Mouse (Mus musculus) embryo, embryonic 10.5 days (tissue): Measurements from ENCODE around the gene Engase.

ENCODE experiments used
- DNase-seq: peaks from one replicate; pipeline ENCODE4 v3.0.0-alpha.2; 2015; ENCODE audit warnings: low spot score

Engase gene

GRCm38 (mm10) chr11:118476396-118477373 is at the start of gene Engase:
Gene Engase, plus strand, starts transcription at chr11:118476829.
- peak; percentile 97 for DNase-seq

GRCm38 (mm10) chr11:118427266-118427779 is 49.3 kb upstream of the Engase start:
- DNase-seq, result no peak

DNA sequence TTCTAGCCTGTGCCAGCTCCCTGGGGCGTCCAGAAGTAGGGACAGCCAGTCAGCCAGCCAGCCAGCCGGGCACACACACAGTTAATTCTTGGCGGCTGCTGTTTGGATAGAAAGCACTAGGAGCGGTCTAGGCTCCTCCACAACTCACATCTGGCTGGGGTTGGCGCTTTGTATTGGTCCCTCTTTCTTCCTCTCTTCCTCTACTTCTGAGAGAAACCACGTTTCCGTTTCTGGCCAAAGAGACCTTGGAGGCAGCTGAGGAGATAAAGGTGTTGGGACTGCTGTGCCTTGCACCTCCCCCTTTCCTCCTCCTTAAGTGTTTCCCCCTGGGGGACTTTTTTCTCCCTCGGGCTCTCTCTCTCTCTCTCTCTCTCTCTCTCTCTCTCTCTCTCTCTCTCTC is 48.6 kb upstream of the Engase start, which contains the start of gene C1qtnf1:
Gene C1qtnf1 (plus strand): TSS at position 218 of the 400 bp plus-strand sequence.
- DNase-seq, result peak; percentile 54

GRCm38 (mm10) chr11:118428460-118428868 is 48.2 kb upstream of the Engase start:
- peak; percentile 42 for DNase-seq

DNA sequence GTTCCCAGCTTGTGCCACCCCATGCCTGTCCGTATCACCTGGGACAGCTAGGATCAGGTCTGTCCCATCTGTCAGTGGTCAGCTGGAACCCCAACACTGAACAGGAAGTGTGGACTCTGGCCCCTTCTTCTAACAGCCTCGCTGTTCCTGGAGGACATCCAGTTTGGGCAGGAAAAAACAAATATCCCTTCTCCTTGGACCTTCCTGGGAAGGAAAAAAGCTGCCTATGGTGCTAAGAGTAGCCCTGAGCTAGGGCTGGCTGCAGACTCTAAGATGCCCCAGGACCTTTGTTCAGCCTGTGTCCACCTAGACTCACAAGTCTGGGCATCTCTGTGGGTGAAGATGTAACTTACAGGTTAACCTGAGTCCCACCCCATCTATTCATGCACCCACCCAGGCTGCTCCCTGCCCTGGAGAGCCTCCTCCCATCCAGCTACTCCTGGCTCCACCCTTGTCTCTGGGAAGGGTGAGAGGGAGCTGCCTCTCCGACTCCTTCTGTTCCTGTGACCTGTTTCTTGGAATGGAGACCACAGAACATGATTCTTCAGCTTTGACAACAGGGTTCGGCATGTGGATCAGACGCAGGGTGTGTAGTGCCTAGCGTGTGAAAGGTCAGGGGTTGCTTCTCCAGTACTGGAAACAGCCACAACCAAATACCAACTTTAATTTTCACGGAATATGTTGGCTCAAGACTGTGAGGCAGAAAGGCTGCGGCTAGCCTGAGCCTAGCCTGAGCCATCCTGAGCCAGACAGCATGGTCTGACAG is 47.5 kb upstream of the Engase start:
- no peak for DNase-seq

DNA sequence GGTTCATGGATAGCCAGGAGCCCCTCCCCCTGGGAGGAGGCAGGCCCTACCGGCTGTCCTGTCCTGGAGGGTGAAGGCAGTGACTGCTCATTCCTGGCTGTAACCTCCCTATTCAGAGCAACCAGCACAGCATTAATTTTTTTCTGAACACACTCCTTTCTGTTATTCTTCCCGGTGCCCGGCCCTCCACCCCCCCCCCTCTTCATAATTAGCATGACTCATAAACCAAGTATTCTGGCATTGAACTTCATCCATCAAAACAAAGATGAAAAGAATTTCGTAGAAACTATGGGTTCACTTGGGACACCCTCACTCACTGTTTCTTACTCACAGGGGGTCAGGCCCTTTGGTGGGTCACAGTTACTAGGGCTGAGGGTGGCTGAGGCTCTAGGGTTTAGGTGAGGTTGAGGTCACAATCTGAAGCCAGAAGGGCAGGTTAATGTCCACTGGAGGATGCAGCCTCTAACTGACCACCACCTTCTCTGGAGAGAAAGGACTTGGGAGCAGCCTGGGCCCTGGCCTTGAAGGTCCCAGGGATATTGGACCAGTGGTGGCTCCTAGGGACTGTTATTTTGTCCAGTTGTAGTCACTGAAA is 46.2 kb upstream of the Engase start:
- no peak for DNase-seq

GRCm38 (mm10) chr11:118431100-118431948 is 45.3 kb upstream of the Engase start:
- no peak for DNase-seq

- no peak for DNase-seq
These were observed 43.2 kb upstream of the Engase start for GRCm38 (mm10) chr11:118433398-118433868.

- no peak for DNase-seq
These were observed 42.5 kb upstream of the Engase start for GRCm38 (mm10) chr11:118434093-118434492.

GRCm38 (mm10) chr11:118436471-118436935 is 40.1 kb upstream of the Engase start:
- no peak for DNase-seq

- DNase-seq, result no peak
These were observed 37.8 kb upstream of the Engase start for GRCm38 (mm10) chr11:118438665-118439414.

GRCm38 (mm10) chr11:118442691-118443090 is 33.9 kb upstream of the Engase start:
- DNase-seq, result no peak

DNA sequence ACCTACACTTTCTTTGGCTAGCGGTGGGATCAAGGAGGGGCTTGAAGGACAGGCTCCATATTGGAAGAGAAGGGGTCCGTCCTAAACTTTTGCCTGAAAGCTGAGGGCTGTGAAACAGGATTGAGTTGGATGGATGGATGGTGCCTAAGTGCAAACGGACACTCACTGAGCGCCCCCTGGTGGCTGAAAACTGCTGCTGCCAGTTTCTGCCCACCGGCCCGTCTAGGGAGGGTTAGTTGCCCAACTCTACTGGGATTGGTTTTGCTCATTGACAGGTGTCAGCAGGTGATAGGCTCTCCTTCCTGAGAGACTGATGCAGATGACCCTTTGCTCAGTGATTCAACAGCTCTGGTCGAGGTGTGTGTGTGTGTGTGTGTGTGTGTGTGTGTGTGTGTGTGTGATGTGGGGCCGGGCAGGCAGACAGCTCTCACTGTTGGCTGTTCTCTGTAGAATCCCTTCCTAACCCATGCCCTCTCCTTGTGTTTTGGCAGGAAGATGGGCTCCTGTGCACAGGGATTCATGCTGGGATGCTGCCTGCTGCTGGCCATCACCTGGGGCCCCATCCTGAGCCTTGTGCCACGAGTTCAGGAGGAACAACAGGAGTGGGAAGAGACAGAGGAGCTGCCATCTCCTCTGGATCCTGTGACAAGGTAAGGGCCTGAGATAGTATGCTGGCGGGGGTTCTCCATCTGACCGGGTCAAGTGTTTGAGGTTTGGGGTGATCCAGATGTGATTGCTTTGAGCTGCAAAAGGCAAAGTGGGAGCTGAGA is 33.2 kb upstream of the Engase start:
- peak; percentile 87 for DNase-seq

GRCm38 (mm10) chr11:118445843-118446242 is 30.8 kb upstream of the Engase start:
- peak; percentile 91 for DNase-seq

GRCm38 (mm10) chr11:118447346-118447745 is 29.3 kb upstream of the Engase start:
- DNase-seq, result peak; percentile 51

DNA sequence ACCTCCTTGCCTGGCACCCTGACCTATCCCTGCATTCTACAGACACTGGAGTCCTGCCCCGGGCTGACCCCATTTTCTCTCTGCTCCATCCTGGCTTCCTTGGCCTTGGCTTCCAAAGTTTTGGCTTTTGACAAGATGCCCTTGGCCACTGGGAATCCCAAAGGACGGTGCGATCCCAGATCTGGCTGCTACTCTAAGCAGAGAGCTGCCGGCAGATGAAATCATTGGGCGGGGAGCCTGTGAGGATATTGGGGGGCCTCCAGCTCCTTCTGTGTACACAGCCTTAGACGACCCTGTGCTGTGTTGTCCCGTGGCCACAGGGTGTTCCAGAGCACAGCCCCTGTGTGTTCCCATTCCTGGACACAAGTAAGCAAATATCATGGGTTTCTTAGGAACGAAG is 28.2 kb upstream of the Engase start:
- DNase-seq, result no peak

DNA sequence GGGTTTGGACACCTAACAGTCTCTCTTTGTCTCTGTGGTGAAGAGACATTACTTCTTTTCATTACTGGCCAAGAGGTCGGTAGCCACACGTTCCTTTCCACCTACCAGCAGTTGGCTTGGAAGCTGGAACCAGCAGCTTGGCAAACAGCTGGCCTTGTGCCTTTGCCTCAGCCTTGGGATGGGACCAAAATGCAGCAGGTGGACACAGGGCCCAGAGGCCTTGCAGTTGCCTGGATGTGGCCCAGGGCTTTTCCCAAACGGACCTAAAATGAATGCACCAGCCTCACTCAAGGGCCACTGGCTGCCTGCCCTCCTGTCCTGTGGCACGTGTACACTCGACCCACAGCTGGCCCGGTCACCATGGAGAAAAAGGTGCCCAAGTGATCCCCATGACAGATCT is 25.4 kb upstream of the Engase start:
- DNase-seq, result no peak

- DNase-seq, result no peak
These were observed 23.7 kb upstream of the Engase start for GRCm38 (mm10) chr11:118452955-118453354.
